Mouse (Mus musculus) inflammation-experienced regulatory T-cells, adult 16 weeks (primary cell): ENCODE results near the gene Fkbp15. TPM values are rescaled to one million over a fixed set of nuclear protein-coding genes. Genes with fewer than 3 reads are reported as not detected.

Source experiments
- polyA plus RNA-seq: library from polyadenylated mRNA; unstranded; fragments of 100-300 nt; shearing (Covaris generic); gene quantifications from one replicate; pipeline ENCODE4 v1.2.1, GENCODE M21; 2017

The Fkbp15 gene
- polyA plus RNA-seq, result 71.1 TPM

DNA sequence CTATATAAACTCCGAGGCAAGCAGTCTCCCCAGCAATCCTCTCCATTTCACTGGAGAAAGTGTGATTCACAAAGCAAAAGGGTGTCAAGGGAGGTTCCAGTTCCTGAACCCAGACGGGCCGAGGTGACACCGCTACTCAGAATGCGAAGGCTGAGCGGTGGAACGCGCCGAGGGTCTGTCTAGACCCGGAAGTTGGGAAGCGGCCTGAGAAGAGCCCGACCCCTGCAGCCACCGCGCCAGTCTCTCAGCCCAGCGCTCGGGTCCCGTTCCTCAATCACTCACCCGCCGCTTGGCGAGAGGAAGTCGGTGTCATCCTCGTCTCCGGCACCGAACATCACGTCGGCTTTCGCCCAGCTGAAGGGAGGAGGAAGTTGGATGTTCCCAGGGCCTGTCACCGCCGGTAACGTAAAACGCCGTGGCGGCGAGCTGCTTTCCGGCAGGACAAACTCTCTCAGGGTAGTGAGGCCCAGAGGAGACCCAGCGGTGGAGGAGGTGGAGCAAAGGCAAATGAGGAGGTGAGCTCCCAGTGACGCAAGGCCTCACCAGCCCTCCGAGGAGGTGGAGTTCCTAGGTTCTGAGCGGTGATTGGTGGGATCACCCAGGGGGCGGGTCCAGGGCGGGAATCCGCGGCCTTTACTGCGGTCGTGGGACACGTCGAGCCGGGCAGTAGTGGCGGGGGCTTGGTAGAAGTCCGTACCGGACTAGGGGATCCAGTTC is at the start of gene Fkbp15, which contains the start of gene Slc31a1:
TSS of gene Fkbp15 (minus strand) at position 461 of the 717 bp plus-strand sequence.
TSS of gene Slc31a1 (plus strand) at position 640 of the 717 bp plus-strand sequence.

DNA sequence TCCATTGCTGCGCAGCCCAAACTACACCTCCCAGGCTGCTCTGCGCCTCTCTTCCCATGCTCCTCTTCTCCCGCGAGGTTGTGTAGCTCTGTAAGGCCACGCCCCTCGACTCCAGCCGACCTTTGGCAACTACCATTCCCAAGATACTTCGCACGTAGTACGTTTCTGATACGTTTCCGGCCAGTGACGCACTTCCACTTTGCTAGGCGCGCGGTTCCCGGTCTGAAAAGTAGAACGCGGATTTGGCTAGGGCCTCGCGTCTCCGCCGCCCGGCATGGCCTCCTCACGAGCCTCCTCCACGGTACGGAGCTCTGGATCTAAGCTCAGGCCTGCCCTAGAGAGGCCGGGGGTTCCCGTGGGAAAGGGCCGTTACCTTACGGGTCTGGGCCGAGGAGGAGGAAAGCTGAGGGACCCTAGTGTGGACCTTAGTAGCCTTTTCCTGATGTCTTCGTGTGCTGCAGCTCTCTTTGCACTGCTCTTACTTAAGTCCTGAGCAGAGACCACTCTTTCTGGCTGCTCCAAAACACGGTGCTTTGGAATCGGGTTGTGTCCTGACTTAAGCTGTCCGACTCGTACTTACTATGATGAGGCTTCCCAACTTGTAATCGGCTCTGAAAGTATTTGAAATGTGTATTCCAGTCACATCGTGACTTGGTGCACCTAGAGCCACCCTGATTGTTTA is 48.4 kb upstream of the Fkbp15 start, which contains the start of the genes Cdc26 and Prpf4:
TSS of gene Cdc26 (minus strand) at position 42 of the 682 bp plus-strand sequence.
TSS of gene Prpf4 (plus strand) at position 197 of the 682 bp plus-strand sequence.

DNA sequence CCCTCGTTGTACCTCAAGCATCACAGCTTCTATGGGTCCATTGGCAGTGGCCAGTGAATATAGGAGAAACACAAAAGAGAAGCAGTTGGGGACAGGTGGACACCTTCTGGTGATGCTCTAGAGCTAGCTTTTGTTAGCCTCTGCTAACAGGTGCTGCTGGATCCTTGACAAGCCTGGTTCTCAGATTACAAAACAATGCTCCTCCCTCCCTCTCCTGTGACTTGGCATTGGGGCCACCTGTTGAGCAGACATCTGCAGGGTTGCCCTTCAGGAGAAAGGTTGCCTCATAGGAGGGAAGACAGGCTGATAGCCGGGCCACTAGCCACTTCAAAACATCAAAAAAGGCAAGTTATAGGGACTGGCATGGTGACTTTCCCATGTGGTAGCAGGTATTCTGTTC is 98.1 kb downstream of the Fkbp15 start, which contains the start of gene Slc31a2:
TSS of gene Slc31a2 (plus strand) at position 287 of the 400 bp plus-strand sequence.

Other genes starting within 250 kb of the Fkbp15 start
- not detected for gene Mup21, start 209.7 kb downstream of the Fkbp15 start, polyA plus RNA-seq
- 0.17 TPM for gene Zfp37, start 129.5 kb downstream of the Fkbp15 start, polyA plus RNA-seq
- 20.9 TPM for gene Slc31a2, start 98.0 kb downstream of the Fkbp15 start, polyA plus RNA-seq
- gene Slc31a1, start 179 bp upstream of the Fkbp15 start, polyA plus RNA-seq, result 10.3 TPM
- gene Cdc26, start 48.1 kb upstream of the Fkbp15 start, polyA plus RNA-seq, result 109 TPM
- gene Prpf4, start 48.2 kb upstream of the Fkbp15 start, polyA plus RNA-seq, result 28.3 TPM
- gene Rnf183, start 74.7 kb upstream of the Fkbp15 start, polyA plus RNA-seq, result not detected
- gene Wdr31, start 110.3 kb upstream of the Fkbp15 start, polyA plus RNA-seq, result 0.84 TPM
- 4.7 TPM for gene Bspry, start 119.5 kb upstream of the Fkbp15 start, polyA plus RNA-seq
- 3.2 TPM for gene Hdhd3, start 142.9 kb upstream of the Fkbp15 start, polyA plus RNA-seq
- gene Alad, start 159.4 kb upstream of the Fkbp15 start, polyA plus RNA-seq, result 77.3 TPM
- 35.6 TPM for gene Pole3, start 164.5 kb upstream of the Fkbp15 start, polyA plus RNA-seq
- gene 4933430I17Rik, start 164.8 kb upstream of the Fkbp15 start, polyA plus RNA-seq, result 0.33 TPM
- gene Rgs3, start 199.3 kb upstream of the Fkbp15 start, polyA plus RNA-seq, result 145 TPM